Mouse (Mus musculus) sigmoid colon, adult 10 weeks (tissue): ENCODE data around the gene Gm17606. TPM values are rescaled to one million over a fixed set of nuclear protein-coding genes. Genes with fewer than 3 reads are reported as not detected.

Experiments used
- polyA plus RNA-seq: library from polyadenylated mRNA; stranded (reverse); fragments of 350-450 nt; fragmentation: Illumina TruSeq; extraction: RNeasy Lipid Tissue Mini Kit (QIAGEN cat#74804); gene quantifications from one replicate; pipeline ENCODE4 v1.2.3, GENCODE M21; 2014; ENCODE audit warnings: low read depth, low replicate concordance

Gm17606 gene
- polyA plus RNA-seq: not detected

GRCm38 (mm10) chr14:54640946-54641304, at the start of gene Gm17606:
Gene Gm17606 (plus strand): TSS chr14:54640952.

GRCm38 (mm10) chr14:54605752-54606321, 34.9 kb upstream of the Gm17606 start, which contains the start of gene 4931414P19Rik:
Gene 4931414P19Rik (minus strand): TSS chr14:54605993.

GRCm38 (mm10) chr14:54617897-54618365, 22.8 kb upstream of the Gm17606 start, which contains the start of gene Psmb5:
Gene Psmb5 (minus strand): TSS chr14:54618022.

GRCm38 (mm10) chr14:54621133-54621532, 19.6 kb upstream of the Gm17606 start, which contains the start of gene Psmb11:
Gene Psmb11 (plus strand): TSS chr14:54621433.

GRCm38 (mm10) chr14:54641305-54641969, 685 bp downstream of the Gm17606 start, which contains the start of gene Cdh24:
Gene Cdh24 (minus strand): TSS chr14:54641364.

GRCm38 (mm10) chr14:54686063-54686521, 45.3 kb downstream of the Gm17606 start, which contains the start of gene 1700123O20Rik:
Gene 1700123O20Rik (plus strand): TSS chr14:54686216.

GRCm38 (mm10) chr14:54686522-54687143, 45.9 kb downstream of the Gm17606 start, which contains the start of gene Acin1:
Gene Acin1 (minus strand): TSS chr14:54686931.

Other genes starting within 250 kb of the Gm17606 start
- gene Slc7a7, start 223.2 kb upstream of the Gm17606 start, polyA plus RNA-seq: 5.1 TPM
- 54.2 TPM for gene Mrpl52, start 214.0 kb upstream of the Gm17606 start, polyA plus RNA-seq
- gene Mmp14, start 209.3 kb upstream of the Gm17606 start, polyA plus RNA-seq: 30.0 TPM
- gene Lrp10, start 176.8 kb upstream of the Gm17606 start, polyA plus RNA-seq: 6.7 TPM
- gene Rem2, start 164.9 kb upstream of the Gm17606 start, polyA plus RNA-seq: 0.38 TPM
- gene Prmt5, start 123.4 kb upstream of the Gm17606 start, polyA plus RNA-seq: 37.2 TPM
- gene Haus4, start 86.3 kb upstream of the Gm17606 start, polyA plus RNA-seq: 2.8 TPM
- 1.6 TPM for gene Ajuba, start 63.4 kb upstream of the Gm17606 start, polyA plus RNA-seq
- 2.6 TPM for gene 4931414P19Rik, start 35.0 kb upstream of the Gm17606 start, polyA plus RNA-seq
- gene Psmb5, start 22.9 kb upstream of the Gm17606 start, polyA plus RNA-seq: 1.9 TPM
- gene Psmb11, start 19.5 kb upstream of the Gm17606 start, polyA plus RNA-seq: not detected
- 0.32 TPM for gene Cdh24, start 412 bp downstream of the Gm17606 start, polyA plus RNA-seq
- 22.7 TPM for gene 1700123O20Rik, start 45.3 kb downstream of the Gm17606 start, polyA plus RNA-seq
- gene Acin1, start 46.0 kb downstream of the Gm17606 start, polyA plus RNA-seq: 196 TPM
- not detected for gene Gm29776, start 57.9 kb downstream of the Gm17606 start, polyA plus RNA-seq
- not detected for gene Cebpe, start 71.2 kb downstream of the Gm17606 start, polyA plus RNA-seq
- gene Slc7a8, start 141.0 kb downstream of the Gm17606 start, polyA plus RNA-seq: 2.9 TPM
- gene Rnf212b, start 173.2 kb downstream of the Gm17606 start, polyA plus RNA-seq: not detected
- gene Homez, start 230.0 kb downstream of the Gm17606 start, polyA plus RNA-seq: 7.2 TPM
- 5.7 TPM for gene Ppp1r3e, start 236.6 kb downstream of the Gm17606 start, polyA plus RNA-seq
- gene Bcl2l2, start 242.4 kb downstream of the Gm17606 start, polyA plus RNA-seq: 24.1 TPM
- not detected for gene Gm20521, start 242.5 kb downstream of the Gm17606 start, polyA plus RNA-seq